Mouse (Mus musculus): ENCODE data around the gene Ddx47. TPM values are rescaled to one million over a fixed set of nuclear protein-coding genes. Genes with fewer than 3 reads are reported as not detected.

Ddx47 gene
- total and polyA plus RNA-seq, 3 experiments = 102 to 117 TPM; not detected in 1

- DNase-seq (ENCODE audit: low read depth, low spot score) = no peak
- no peaks in the 10 kb centered on the region for H3K27me3 ChIP-seq (ENCODE audit: control insufficient read depth in 1 of 2, insufficient read depth in 2 of 2, low read length in 2 of 2)
- H3K9me3 ChIP-seq (replicated peaks; ENCODE audit: insufficient read depth, low read length) = no peaks in the 10 kb centered on the region
- H3K79me2 ChIP-seq (ENCODE audit: control insufficient read depth, insufficient read depth, low read length, poor library complexity) = no peaks in the 10 kb centered on the region
- TF ChIP-seq ELF1 (IDR thresholded peaks at IDR 0.05; ENCODE audit: low read depth, low read length) = 0 out of 2 replicates have a peak, but pooled peaks have one; percentile 13
- TF ChIP-seq MEF2A (IDR thresholded peaks at IDR 0.05; ENCODE audit: extremely low read depth, insufficient replicate concordance, low read depth, low read length, poor library complexity, severe bottlenecking) = no peak
- no peak for TF ChIP-seq ZNF384 (IDR thresholded peaks at IDR 0.05; ENCODE audit: low read depth, low read length)
- TF ChIP-seq TCF12 (IDR thresholded peaks at IDR 0.05; ENCODE audit: low read depth, low read length) = no peak
- no peak for TF ChIP-seq RAD21 (IDR thresholded peaks at IDR 0.05; ENCODE audit: low read depth, low read length)
- no peak for TF ChIP-seq JUND (IDR thresholded peaks at IDR 0.05; ENCODE audit: low read depth, low read length)
- H3K9ac ChIP-seq (ENCODE audit: control insufficient read depth, low read depth, low read length, poor library complexity, severe bottlenecking) = no peak overlapping the region
- no peak overlapping the region for H3K4me3 ChIP-seq (ENCODE audit: control insufficient read depth in 1 of 2, insufficient read depth in 1 of 2, low read depth in 2 of 2, low read length in 2 of 2)
- no peaks in the 10 kb centered on the region for H3K36me3 ChIP-seq (ENCODE audit: control insufficient read depth in 1 of 2, insufficient read depth in 2 of 2, low read length in 2 of 2)
- no peak overlapping the region for H3K27ac ChIP-seq (ENCODE audit: control insufficient read depth, low read depth, low read length)
- peaks cover 0 to 9% of the 10 kb centered on the region in 2 experiments; a peak in 3 of 4 replicates for H3K4me1 ChIP-seq (ENCODE audit: control insufficient read depth in 1 of 2, insufficient read depth in 2 of 2, low read length in 2 of 2)
Observed at GRCm38 (mm10) chr6:134994031-134994651, 17.3 kb upstream of the Ddx47 start.

GRCm38 (mm10) chr6:134994985-134995384 is 16.4 kb upstream of the Ddx47 start:
- Histone ChIP-seq H3K4me3 (ENCODE audit: control insufficient read depth in 1 of 2, insufficient read depth in 1 of 2, low read depth in 2 of 2, low read length in 2 of 2) (no peak overlapping the region), H3K9me3 (replicated peaks; ENCODE audit: insufficient read depth, low read length) (no peaks in the 10 kb centered on the region), H3K36me3 (ENCODE audit: control insufficient read depth in 1 of 2, insufficient read depth in 2 of 2, low read length in 2 of 2) (no peaks in the 10 kb centered on the region), H3K9ac (ENCODE audit: control insufficient read depth, low read depth, low read length, poor library complexity, severe bottlenecking) (no peak overlapping the region), H3K4me1 (ENCODE audit: control insufficient read depth in 1 of 2, insufficient read depth in 2 of 2, low read length in 2 of 2) (peaks cover 0 to 9% of the 10 kb centered on the region in 2 experiments; a peak in 1 of 4 replicates), H3K79me2 (ENCODE audit: control insufficient read depth, insufficient read depth, low read length, poor library complexity) (no peaks in the 10 kb centered on the region), H3K27me3 (ENCODE audit: control insufficient read depth in 1 of 2, insufficient read depth in 2 of 2, low read length in 2 of 2) (no peaks in the 10 kb centered on the region), H3K27ac (ENCODE audit: control insufficient read depth, low read depth, low read length) (no peak overlapping the region)
- DNase-seq (ENCODE audit: low read depth, low spot score) = no peak
- no peak for TF ChIP-seq RAD21 (IDR thresholded peaks at IDR 0.05; ENCODE audit: low read depth, low read length)
- no peak for TF ChIP-seq ZC3H11A (IDR thresholded peaks at IDR 0.05; ENCODE audit: low read depth, low read length)
- no peak for TF ChIP-seq TAL1 (IDR thresholded peaks at IDR 0.05; ENCODE audit: low read length)
- TF ChIP-seq NRF1 (IDR thresholded peaks at IDR 0.05; ENCODE audit: insufficient read depth, low read depth, low read length, poor library complexity, severe bottlenecking) = no peak
- TF ChIP-seq GABPA (IDR thresholded peaks at IDR 0.05; ENCODE audit: low read depth, low read length) = no peak
- no peak for TF ChIP-seq NELFE (IDR thresholded peaks at IDR 0.05; ENCODE audit: low read depth, low read length)
- TF ChIP-seq UBTF (IDR thresholded peaks at IDR 0.05; ENCODE audit: borderline replicate concordance, insufficient read depth, low read depth, low read length) = no peak
- no peak for TF ChIP-seq SMC3 (IDR thresholded peaks at IDR 0.05; ENCODE audit: low read depth, low read length)
- no peak for TF ChIP-seq TBP (IDR thresholded peaks at IDR 0.05; ENCODE audit: low read depth, low read length)
- TF ChIP-seq USF1 (IDR thresholded peaks at IDR 0.05; ENCODE audit: low read depth, low read length) = no peak
- TF ChIP-seq RCOR1 (IDR thresholded peaks at IDR 0.05; ENCODE audit: low read depth, low read length) = no peak
- no peak for TF ChIP-seq ZKSCAN1 (IDR thresholded peaks at IDR 0.05; ENCODE audit: low read depth, low read length)
